Mouse (Mus musculus) CH12.LX (cell line): ENCODE measurements around the gene Kif17. TPM values are rescaled to one million over a fixed set of nuclear protein-coding genes. Genes with fewer than 3 reads are reported as not detected.
A peak's percentile ranks its signal among the peaks of the same experiment; 100 is the strongest.

Source experiments
- DNase-seq: peaks from one replicate; pipeline ENCODE4 v3.0.0-alpha.2; 2013; ENCODE audit errors: extremely low read depth
- H3K27ac ChIP-seq: 2 replicates; pipeline ENCODE4 v1.5.1; 2012; ENCODE audit warnings: low read depth, mild to moderate bottlenecking, control low read depth, moderate library complexity; ENCODE audit not compliant: insufficient read depth
- H3K27me3 ChIP-seq: replicated peaks from 2 replicates; pipeline ENCODE3; 2012; ENCODE audit warnings: inconsistent platforms
- H3K36me3 ChIP-seq, 2 experiments: replicated peaks in 1 of 2; 2 replicates each; pipeline versions ENCODE3 to v1.6.1; 2012; ENCODE audit warnings: inconsistent platforms in 1 of 2, low read length in 1 of 2, mild to moderate bottlenecking in 1 of 2, mixed read lengths in 1 of 2, moderate library complexity in 1 of 2; ENCODE audit not compliant: control insufficient read depth in 1 of 2, insufficient read depth in 1 of 2
- H3K4me1 ChIP-seq, 2 experiments: 2 replicates each; pipeline ENCODE4 v1.6.1; 2012; ENCODE audit warnings: inconsistent platforms in 1 of 2, moderate library complexity in 1 of 2; ENCODE audit not compliant: insufficient read depth in 2 of 2, control insufficient read depth in 1 of 2
- H3K4me2 ChIP-seq: 2 replicates; pipeline ENCODE4 v1.6.1; 2012; ENCODE audit warnings: low read depth, mild to moderate bottlenecking, control low read depth; ENCODE audit not compliant: poor library complexity, insufficient read depth, severe bottlenecking
- H3K4me3 ChIP-seq, 3 experiments: fragments of 150-350 bp in 1 of 3; sonication (generic) in 1 of 3; replicated peaks in 1 of 3; 2 replicates each; pipeline versions ENCODE3 to v1.5.1; 2011 to 2012; ENCODE audit warnings: low read depth in 2 of 3, low read length in 2 of 3, mild to moderate bottlenecking in 2 of 3, moderate library complexity in 2 of 3, control low read depth in 1 of 3, improper control_type of control experiment in 1 of 3, inconsistent platforms in 1 of 3, mixed read lengths in 1 of 3; ENCODE audit not compliant: poor library complexity in 1 of 3
- H3K79me2 ChIP-seq: replicated peaks from 2 replicates; pipeline ENCODE4 v1.6.1; 2012; ENCODE audit warnings: mild to moderate bottlenecking, moderate library complexity; ENCODE audit not compliant: control insufficient read depth, poor library complexity, insufficient read depth, severe bottlenecking; ENCODE audit errors: extremely low read depth
- H3K9ac ChIP-seq: 2 replicates; pipeline ENCODE4 v1.6.1; 2012; ENCODE audit warnings: low read depth, mild to moderate bottlenecking, control low read depth, moderate library complexity; ENCODE audit not compliant: insufficient read depth
- H3K9me3 ChIP-seq: replicated peaks from 2 replicates; pipeline ENCODE3; 2012; ENCODE audit warnings: low read length, inconsistent platforms, mixed read lengths
- CHD1 ChIP-seq: IDR thresholded peaks from 2 replicates; pipeline ENCODE4 v1.6.1; 2012; ENCODE audit warnings: low read depth, low read length, improper control_type of control experiment, inconsistent platforms
- CTCF ChIP-seq, 2 experiments: IDR thresholded peaks in 1 of 2; conservative IDR thresholded peaks in 1 of 2; 2 replicates each; pipeline ENCODE4 v1.5.1; 2011 to 2012; ENCODE audit warnings: low read depth in 2 of 2, low read length in 2 of 2, improper control_type of control experiment in 1 of 2, inconsistent platforms in 1 of 2, mild to moderate bottlenecking in 1 of 2, moderate library complexity in 1 of 2
- E2F4 ChIP-seq: IDR thresholded peaks from 2 replicates; pipeline ENCODE4 v1.6.1; 2011; ENCODE audit warnings: low read depth, low read length, improper control_type of control experiment; ENCODE audit not compliant: insufficient replicate concordance
- ELF1 ChIP-seq: IDR thresholded peaks from 2 replicates; pipeline ENCODE4 v1.6.1; 2014; ENCODE audit warnings: low read depth, mild to moderate bottlenecking, inconsistent platforms, low read length, improper control_type of control experiment
- ETS1 ChIP-seq: conservative IDR thresholded peaks from 2 replicates; pipeline ENCODE4 v1.6.1; 2012; ENCODE audit warnings: low read depth, mild to moderate bottlenecking, inconsistent platforms, low read length, improper control_type of control experiment, moderate library complexity
- HCFC1 ChIP-seq: IDR thresholded peaks from 2 replicates; pipeline ENCODE4 v1.6.1; 2012; ENCODE audit warnings: low read depth, mild to moderate bottlenecking, inconsistent platforms, low read length, improper control_type of control experiment
- JUN ChIP-seq: IDR thresholded peaks from 2 replicates; pipeline ENCODE4 v1.6.1; 2011; ENCODE audit warnings: low read depth, mild to moderate bottlenecking, low read length, improper control_type of control experiment, moderate library complexity; ENCODE audit not compliant: insufficient read depth
- MAFK ChIP-seq: IDR thresholded peaks from 2 replicates; pipeline ENCODE4 v1.6.1; 2011; ENCODE audit warnings: low read length, improper control_type of control experiment; ENCODE audit not compliant: insufficient replicate concordance
- MYC ChIP-seq: IDR thresholded peaks from 2 replicates; pipeline ENCODE4 v1.6.1; 2011; ENCODE audit warnings: low read depth, mild to moderate bottlenecking, improper control_type of control experiment, low read length
- NRF1 ChIP-seq: IDR thresholded peaks from 2 replicates; pipeline ENCODE4 v1.6.1; 2014; ENCODE audit warnings: low read depth, mild to moderate bottlenecking, inconsistent platforms, low read length, improper control_type of control experiment, moderate library complexity
- PAX5 ChIP-seq: IDR thresholded peaks from 2 replicates; pipeline ENCODE4 v1.6.1; 2012; ENCODE audit warnings: low read length, inconsistent platforms, mixed read lengths
- POLR2A ChIP-seq: IDR thresholded peaks from 2 replicates; pipeline ENCODE4 v1.6.1; 2011; ENCODE audit warnings: low read depth, mild to moderate bottlenecking, improper control_type of control experiment, low read length
- POLR2AphosphoS2 ChIP-seq: IDR thresholded peaks from 2 replicates; pipeline ENCODE4 v1.6.1; 2011; ENCODE audit warnings: low read depth, low read length, improper control_type of control experiment
- SMC3 ChIP-seq: IDR thresholded peaks from 2 replicates; pipeline ENCODE4 v1.6.1; 2011; ENCODE audit warnings: low read depth, low read length, improper control_type of control experiment
- TBP ChIP-seq: conservative IDR thresholded peaks from 2 replicates; pipeline ENCODE4 v1.6.1; 2011; ENCODE audit warnings: low read depth, low read length, improper control_type of control experiment
- UBTF ChIP-seq: IDR thresholded peaks from 2 replicates; pipeline ENCODE4 v1.6.1; 2012; ENCODE audit warnings: low read depth, mild to moderate bottlenecking, inconsistent platforms, low read length, improper control_type of control experiment, moderate library complexity
- USF1 ChIP-seq: IDR thresholded peaks from 2 replicates; pipeline ENCODE4 v1.6.1; 2014; ENCODE audit warnings: low read depth, mild to moderate bottlenecking, inconsistent platforms, low read length, improper control_type of control experiment
- USF2 ChIP-seq: conservative IDR thresholded peaks from 2 replicates; pipeline ENCODE4 v1.6.1; 2011; ENCODE audit warnings: low read depth, low read length, improper control_type of control experiment
- ZKSCAN1 ChIP-seq: IDR thresholded peaks from 2 replicates; pipeline ENCODE4 v1.6.1; 2012; ENCODE audit warnings: low read depth, inconsistent platforms, low read length, improper control_type of control experiment, borderline replicate concordance
- dilution Hi-C: fragments of 300-500 bp; cut with MboI; formaldehyde crosslinking; loops from 2 replicates; pipeline ENCODE4 v1.14.3; 2020; ENCODE audit warnings: low sequenced_read_pairs; ENCODE audit not compliant: extremely low pct_unique_long_range_greater_than_20kb, extremely low pct_ligation_motif_present
- in situ Hi-C: fragments of 300-500 bp; cut with MboI; formaldehyde crosslinking; loops from 3 replicates; pipeline ENCODE4 v1.14.3; 2019; ENCODE audit warnings: low sequenced_read_pairs, low pct_ligation_motif_present, low pct_unique_long_range_greater_than_20kb, mixed read lengths
- polyA plus RNA-seq: library from polyadenylated mRNA; unstranded; fragments of >175 nt; gene quantifications from 2 replicates; pipeline ENCODE4 v1.2.1, GENCODE M21; 2012; ENCODE audit warnings: low read depth; ENCODE audit not compliant: insufficient read length
- total RNA-seq, 2 experiments: library from RNA; depleted of rRNA; stranded (reverse); fragments of 300-350 nt in 1 of 2; fragments of >200 nt in 1 of 2; gene quantifications; 2 replicates each; pipeline ENCODE4 v1.2.3; 2012 to 2014

Kif17 gene
- total and polyA plus RNA-seq, 3 experiments: 0.17 to 1.5 (median 0.55) TPM

DNA sequence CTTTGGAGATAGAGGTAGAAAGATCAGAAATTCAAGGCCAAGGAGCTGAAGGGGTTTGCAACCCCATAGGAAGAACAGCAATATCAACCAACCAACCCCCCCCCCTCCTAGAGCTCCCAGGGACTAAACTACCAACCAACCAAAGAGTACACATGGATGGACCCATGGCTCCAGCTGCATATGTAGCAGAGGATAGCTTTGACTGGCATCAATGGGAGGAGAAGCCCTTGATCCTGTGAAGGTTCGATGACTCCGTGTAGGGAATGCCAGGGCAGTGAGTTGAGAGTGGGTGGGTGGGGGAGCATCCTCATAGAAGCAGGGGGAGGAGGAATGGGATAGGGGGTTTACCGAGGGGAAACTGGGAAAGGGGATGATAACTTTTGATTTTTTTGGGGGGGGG, 74.2 kb downstream of the Kif17 start:
- Histone ChIP-seq H3K36me3 (no peaks in the 10 kb centered on the region), H3K27ac (no peak overlapping the region), H3K79me2 (no peaks in the 10 kb centered on the region), H3K27me3 (peaks cover 12% of the 10 kb centered on the region), H3K9me3 (peaks cover 12% of the 10 kb centered on the region), H3K4me1 (peaks cover 0 to 6% of the 10 kb centered on the region in 2 experiments; a peak in 2 of 4 replicates), H3K4me3 (no peak overlapping the region), H3K4me2 (no peak overlapping the region), H3K9ac (no peak overlapping the region)
- in situ Hi-C loops: loop anchor here (10.0 to 25.0 kb wide), 2 partner anchors 50 to 362 kb away; no protein-coding TSS in a partner anchor
- DNase-seq: no peak
- no peak for TF ChIP-seq TBP
- TF ChIP-seq MYC: no peak
- TF ChIP-seq USF2: no peak
- no peak for TF ChIP-seq ELF1
- no peak for TF ChIP-seq PAX5
- TF ChIP-seq E2F4: no peak
- no peak for TF ChIP-seq ETS1
- TF ChIP-seq POLR2AphosphoS2: no peak
- TF ChIP-seq HCFC1: no peak
- no peak for TF ChIP-seq ZKSCAN1
- TF ChIP-seq CHD1: no peak
- dilution Hi-C loops: no loop called here

DNA sequence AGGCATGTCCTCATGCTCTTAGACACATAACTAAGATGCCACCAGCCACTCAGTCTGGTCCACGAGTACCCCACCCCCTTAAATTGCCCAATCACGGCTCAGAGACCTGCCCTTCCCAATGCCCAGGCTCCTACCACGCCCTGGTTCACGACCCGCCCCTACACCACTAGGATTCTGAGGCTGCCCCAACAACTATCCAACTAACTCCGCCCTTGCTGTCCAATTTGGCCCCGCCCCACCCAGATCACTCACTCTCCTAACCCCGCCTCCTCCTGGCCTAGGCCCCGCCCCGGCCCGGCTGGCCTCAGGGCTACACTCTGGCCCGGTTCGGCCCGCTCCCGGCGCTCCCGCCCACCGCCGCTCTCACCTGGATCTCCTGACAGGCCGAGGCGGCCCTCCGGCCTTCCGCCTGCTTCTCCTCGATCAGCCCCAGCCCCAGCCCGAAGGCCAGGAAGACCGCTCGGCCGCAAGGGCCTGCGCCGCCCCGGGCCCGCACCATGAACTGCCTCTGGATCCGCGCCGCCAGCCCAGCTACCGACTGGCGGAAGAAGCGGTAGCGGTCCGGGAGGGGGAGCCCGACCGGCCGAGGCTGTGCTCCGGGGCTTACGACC, 75.3 kb downstream of the Kif17 start:
- Histone ChIP-seq H3K9me3 (peaks cover 12% of the 10 kb centered on the region), H3K4me1 (peaks cover 0 to 6% of the 10 kb centered on the region in 2 experiments; a peak in 2 of 4 replicates), H3K9ac (peak overlapping the region; percentile 68), H3K36me3 (no peaks in the 10 kb centered on the region), H3K4me2 (peak overlapping the region; percentile 29; the same call in 1 of the 2 replicates), H3K27ac (peak overlapping the region; percentile 58), H3K79me2 (no peaks in the 10 kb centered on the region), H3K4me3 (peak overlapping the region; percentile 53 to 72 (median 70)), H3K27me3 (peaks cover 20% of the 10 kb centered on the region)
- dilution Hi-C loops: no loop called here
- DNase-seq: peak; percentile 94
- in situ Hi-C loops: loop anchor here (10.0 kb wide), 1 partner anchor 49 kb away; no protein-coding TSS in a partner anchor
- TF ChIP-seq USF1: no peak
- TF ChIP-seq MAFK: no peak
- peak; percentile 78; the same call in 1 of the 2 replicates for TF ChIP-seq UBTF
- no peak for TF ChIP-seq CTCF (conservative IDR thresholded peaks at IDR 0.05 in 1 of 2, IDR thresholded peaks at IDR 0.05 in 1 of 2; ENCODE audit: low read depth in 2 of 2, low read length in 2 of 2)
- peak; percentile 53; the same call in 1 of the 2 replicates for TF ChIP-seq POLR2A
- no peak for TF ChIP-seq SMC3
- TF ChIP-seq ETS1: no peak
- TF ChIP-seq JUN: no peak
- no peak for TF ChIP-seq NRF1
- TF ChIP-seq, all 38 proteins: peak for 2
